Mouse (Mus musculus) limb, embryonic 11.5 days (tissue): Measurements from ENCODE around the gene Dock2. TPM values are rescaled to one million over a fixed set of nuclear protein-coding genes. Genes with fewer than 3 reads are reported as not detected.
A peak's percentile ranks its signal among the peaks of the same experiment; 100 is the strongest.

Source experiments
- ATAC-seq: fragments of 200-750 bp; cut with Nextera tagmentation; 2 replicates; pipeline ENCODE4 v1.8.0; 2017; ENCODE audit warnings: low read depth; ENCODE audit not compliant: insufficient number of reproducible peaks, low FRiP score, low TSS enrichment
- DNase-seq: peaks from one replicate; pipeline ENCODE4 v3.0.0-alpha.2; 2015; ENCODE audit warnings: low spot score
- H3K27ac ChIP-seq: fragments of 300-500 bp; sonication (generic); replicated peaks from 2 replicates; pipeline ENCODE4 v1.5.1; 2014; ENCODE audit warnings: low read depth, mild to moderate bottlenecking, low read length
- H3K27me3 ChIP-seq: fragments of 300-500 bp; sonication (generic); 2 replicates; pipeline ENCODE4 v1.6.1; 2014; ENCODE audit warnings: mild to moderate bottlenecking, low read length, mixed read lengths; ENCODE audit not compliant: control insufficient read depth, insufficient read depth
- H3K36me3 ChIP-seq: fragments of 300-500 bp; sonication (generic); 2 replicates; pipeline ENCODE4 v1.6.1; 2014; ENCODE audit warnings: mild to moderate bottlenecking, low read length, moderate library complexity, mixed read lengths; ENCODE audit not compliant: control insufficient read depth, insufficient read depth
- H3K4me1 ChIP-seq: fragments of 300-500 bp; sonication (generic); 2 replicates; pipeline ENCODE4 v1.6.1; 2014; ENCODE audit warnings: low read length, mixed read lengths; ENCODE audit not compliant: control insufficient read depth, insufficient read depth
- H3K4me2 ChIP-seq: fragments of 300-500 bp; sonication (generic); 2 replicates; pipeline ENCODE4 v1.6.1; 2014; ENCODE audit warnings: low read depth, mild to moderate bottlenecking, moderate library complexity; ENCODE audit not compliant: severe bottlenecking
- H3K4me3 ChIP-seq: fragments of 300-500 bp; sonication (generic); 2 replicates; pipeline ENCODE4 v1.5.1; 2014; ENCODE audit warnings: low read depth, low read length
- H3K9ac ChIP-seq: fragments of 300-500 bp; sonication (generic); 2 replicates; pipeline ENCODE4 v1.6.1; 2014; ENCODE audit warnings: mild to moderate bottlenecking, low read length
- H3K9me3 ChIP-seq: fragments of 300-500 bp; sonication (generic); 2 replicates; pipeline ENCODE4 v1.6.1; 2016; ENCODE audit warnings: low read length; ENCODE audit not compliant: control insufficient read depth
- WGBS: fragments of 180-500 bp; shearing (Covaris S2); extraction: QIAGEN DNeasy Blood & Tissue Kit; methylation state at CpG from one replicate; pipeline ENCODE4 v1.1.7; 2014; 5-methylcytosine and 5-hydroxymethylcytosine counted together
- polyA plus RNA-seq: library from polyadenylated mRNA; unstranded; fragments of >200 nt; fragmentation: Nextera tagmentation; extraction: Ambion mirVana; gene quantifications from 2 replicates; pipeline ENCODE4 v1.2.1, GENCODE M21; 2014

Dock2 gene
- polyA plus RNA-seq, 1 experiment from 2014 or later, result 0.25 TPM

GRCm38 (mm10) chr11:34337907-34338306 is 445.8 kb downstream of the Dock2 start:
- Histone ChIP-seq H3K27me3 (no peaks in the 10 kb centered on the region), H3K4me3 (no peak overlapping the region), H3K4me1 (no peaks in the 10 kb centered on the region), H3K36me3 (no peaks in the 10 kb centered on the region), H3K27ac (no peak overlapping the region), H3K4me2 (no peak overlapping the region), H3K9me3 (no peaks in the 10 kb centered on the region), H3K9ac (no peak overlapping the region)
- WGBS, result 84% methylated on average over 1 of the region's 1 CpGs
- DNase-seq (no peak), ATAC-seq (no peak)

DNA sequence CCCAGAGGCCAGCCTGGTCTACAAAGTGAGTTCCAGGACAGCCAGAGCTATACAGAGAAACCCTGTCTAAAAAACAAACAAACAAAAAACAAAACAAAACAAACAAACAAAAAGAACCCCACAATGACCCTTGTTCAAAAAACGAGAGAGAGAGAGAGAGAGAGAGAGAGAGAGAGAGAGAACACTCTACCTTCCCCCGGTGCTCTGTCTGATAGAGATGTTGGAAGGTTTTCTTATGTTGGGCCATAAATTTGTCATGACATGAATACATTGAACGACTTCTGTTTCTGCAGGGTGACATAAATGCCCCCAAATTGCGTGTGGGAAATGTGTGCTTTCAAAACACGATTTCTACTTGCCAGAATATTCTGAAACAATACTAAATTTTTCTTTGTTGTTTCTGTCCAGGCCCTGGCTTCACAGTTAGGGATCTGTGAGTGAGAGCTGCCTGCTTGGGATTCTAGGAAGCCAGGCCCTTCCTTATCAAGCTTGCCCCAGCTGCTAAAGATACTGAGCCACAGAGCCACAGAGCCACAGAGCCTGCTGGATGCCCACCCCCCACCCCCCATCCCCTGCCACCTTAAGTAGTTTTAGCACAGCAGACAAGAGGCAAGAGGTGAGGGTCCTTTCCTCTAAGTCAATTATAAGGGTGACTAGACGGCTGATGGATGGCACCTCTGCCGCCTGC is 451.2 kb downstream of the Dock2 start:
- WGBS, result 54% methylated on average over 7 of the region's 7 CpGs
- no peak overlapping the region for H3K27ac ChIP-seq
- no peak overlapping the region for H3K9ac ChIP-seq
- H3K36me3 ChIP-seq, result no peaks in the 10 kb centered on the region
- H3K4me3 ChIP-seq, result no peak overlapping the region
- H3K9me3 ChIP-seq, result no peaks in the 10 kb centered on the region
- no peaks in the 10 kb centered on the region for H3K4me1 ChIP-seq
- no peaks in the 10 kb centered on the region for H3K27me3 ChIP-seq
- no peak for DNase-seq
- H3K4me2 ChIP-seq, result no peak overlapping the region
- no peak for ATAC-seq

- Histone ChIP-seq H3K36me3 (no peaks in the 10 kb centered on the region), H3K27me3 (no peaks in the 10 kb centered on the region), H3K4me2 (no peak overlapping the region), H3K9ac (no peak overlapping the region), H3K27ac (no peak overlapping the region), H3K4me1 (peaks cover 5% of the 10 kb centered on the region; the same call in 1 of the 2 replicates), H3K9me3 (no peaks in the 10 kb centered on the region), H3K4me3 (no peak overlapping the region)
- 74% methylated on average over 8 of the region's 8 CpGs for WGBS
- DNase-seq, result no peak
- ATAC-seq, result no peak
Observed at GRCm38 (mm10) chr11:34323664-34324063, 460.0 kb downstream of the Dock2 start.

GRCm38 (mm10) chr11:34319282-34319681 is 464.4 kb downstream of the Dock2 start:
- H3K9me3 ChIP-seq, result no peaks in the 10 kb centered on the region
- 79% methylated on average over 1 of the region's 1 CpGs for WGBS
- no peak overlapping the region for H3K27ac ChIP-seq
- no peaks in the 10 kb centered on the region for H3K27me3 ChIP-seq
- no peaks in the 10 kb centered on the region for H3K36me3 ChIP-seq
- DNase-seq, result no peak
- no peak overlapping the region for H3K4me3 ChIP-seq
- peaks cover 5% of the 10 kb centered on the region; the same call in 1 of the 2 replicates for H3K4me1 ChIP-seq
- no peak overlapping the region for H3K4me2 ChIP-seq
- no peak overlapping the region for H3K9ac ChIP-seq
- ATAC-seq, result no peak

- no peak overlapping the region for H3K27ac ChIP-seq
- no peaks in the 10 kb centered on the region for H3K9me3 ChIP-seq
- WGBS, result 90% methylated on average over 8 of the region's 8 CpGs
- H3K4me2 ChIP-seq, result no peak overlapping the region
- no peaks in the 10 kb centered on the region for H3K36me3 ChIP-seq
- ATAC-seq, result no peak
- no peaks in the 10 kb centered on the region for H3K27me3 ChIP-seq
- H3K9ac ChIP-seq, result no peak overlapping the region
- H3K4me1 ChIP-seq, result peaks cover 7% of the 10 kb centered on the region; the same call in 1 of the 2 replicates
- no peak overlapping the region for H3K4me3 ChIP-seq
- DNase-seq, result no peak
Observed at GRCm38 (mm10) chr11:34317001-34317400, 466.7 kb downstream of the Dock2 start.

GRCm38 (mm10) chr11:34316176-34316575 is 467.5 kb downstream of the Dock2 start:
- H3K4me1 ChIP-seq, result peaks cover 7% of the 10 kb centered on the region; the same call in 1 of the 2 replicates

GRCm38 (mm10) chr11:34315383-34315782 is 468.3 kb downstream of the Dock2 start:
- no peaks in the 10 kb centered on the region for H3K9me3 ChIP-seq
- no peaks in the 10 kb centered on the region for H3K36me3 ChIP-seq
- H3K27ac ChIP-seq, result no peak overlapping the region
- WGBS, result 36% methylated on average over 5 of the region's 5 CpGs
- H3K4me1 ChIP-seq, result peaks cover 7% of the 10 kb centered on the region; the same call in 1 of the 2 replicates
- H3K9ac ChIP-seq, result no peak overlapping the region
- ATAC-seq (no peak), DNase-seq (no peak)
- H3K27me3 ChIP-seq, result no peaks in the 10 kb centered on the region
- H3K4me2 ChIP-seq, result no peak overlapping the region
- H3K4me3 ChIP-seq, result no peak overlapping the region

More at GRCm38 (mm10) chr11:34316176-34316575, 467.5 kb downstream of the Dock2 start:
- Histone ChIP-seq H3K27ac (no peak overlapping the region), H3K27me3 (no peaks in the 10 kb centered on the region), H3K36me3 (no peaks in the 10 kb centered on the region), H3K9ac (no peak overlapping the region), H3K4me2 (no peak overlapping the region), H3K9me3 (no peaks in the 10 kb centered on the region), H3K4me3 (no peak overlapping the region)
- WGBS, result 59% methylated on average over 10 of the region's 10 CpGs
- ATAC-seq (no peak), DNase-seq (no peak)

DNA sequence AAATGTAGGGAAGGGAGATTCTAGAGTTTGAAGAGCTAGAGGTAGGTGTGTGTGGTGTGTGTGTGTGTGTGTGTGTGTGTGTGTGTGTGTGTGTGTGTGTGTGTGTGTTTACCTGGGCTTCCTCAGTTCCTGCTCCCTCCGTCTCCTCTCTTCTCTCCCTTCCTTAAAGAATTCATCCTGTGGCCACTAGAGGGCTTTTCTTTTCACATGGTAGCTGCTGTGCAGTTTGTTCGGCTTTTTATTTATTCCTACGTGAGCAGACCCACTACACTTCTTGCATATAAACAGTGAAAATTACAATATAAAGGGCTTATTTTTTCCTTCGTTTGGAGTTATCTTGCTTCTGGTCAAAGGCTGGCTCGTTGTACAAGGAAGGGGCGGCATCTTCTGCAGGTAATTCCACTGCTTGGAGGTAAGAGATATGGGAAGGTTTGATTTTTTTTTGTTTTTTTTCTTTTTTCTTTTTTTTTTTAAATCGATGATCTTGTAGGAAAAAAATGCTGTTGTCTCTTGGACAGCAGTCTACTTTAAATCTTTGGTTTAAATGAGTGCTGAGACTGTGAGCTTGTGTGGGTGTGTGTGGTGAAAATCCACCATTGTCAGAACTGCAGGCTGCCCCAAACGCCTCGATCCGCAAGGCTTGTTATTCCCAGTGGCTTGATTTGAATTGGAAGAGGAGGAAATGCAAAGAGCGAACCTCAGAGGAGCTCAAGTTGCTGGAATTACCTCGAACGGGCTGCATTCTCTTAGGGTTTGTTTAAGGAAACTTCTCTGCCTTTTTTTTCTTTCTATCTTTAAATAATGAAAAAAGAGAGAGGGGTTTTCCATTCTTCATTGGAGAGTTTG is 468.9 kb downstream of the Dock2 start, which contains the start of gene Fam196b:
Gene Fam196b (plus strand): TSS at position 289 of the 846 bp plus-strand sequence.
- no peaks in the 10 kb centered on the region for H3K9me3 ChIP-seq
- H3K4me2 ChIP-seq, result peak within 1 kb of the TSS; percentile 40
- DNase-seq (peak; percentile 37), ATAC-seq (no peak)
- H3K4me3 ChIP-seq, result 0 out of 2 replicates have a peak within 1 kb of the TSS, but pooled peaks have one; percentile 8
- WGBS, result 4% methylated on average over 13 of the region's 13 CpGs
- H3K27ac ChIP-seq, result no peak within 1 kb of the TSS
- no peaks in the 10 kb centered on the region for H3K36me3 ChIP-seq
- no peaks in the 10 kb centered on the region for H3K27me3 ChIP-seq
- no peak within 1 kb of the TSS for H3K9ac ChIP-seq
- H3K4me1 ChIP-seq, result peaks cover 5% of the 10 kb centered on the region; the same call in 1 of the 2 replicates
